Mouse (Mus musculus) forebrain, postnatal 0 days (tissue): Measurements from ENCODE around the gene Col4a3. TPM values are rescaled to one million over a fixed set of nuclear protein-coding genes. Genes with fewer than 3 reads are reported as not detected.
A peak's percentile ranks its signal among the peaks of the same experiment; 100 is the strongest.

ENCODE experiments used
- ATAC-seq: fragments of 200-750 bp; cut with Nextera tagmentation; 2 replicates; pipeline ENCODE4 v1.8.0; 2017; ENCODE audit warnings: mild to moderate bottlenecking, moderate library complexity
- DNase-seq: peaks from one replicate; pipeline ENCODE4 v3.0.0-alpha.2; 2015
- H3K27ac ChIP-seq: fragments of 300-500 bp; sonication (generic); 2 replicates; pipeline ENCODE4 v1.5.1; 2014; ENCODE audit warnings: low read depth, mild to moderate bottlenecking, antibody characterized with exemption, low read length, moderate library complexity, mixed read lengths
- H3K27me3 ChIP-seq: fragments of 300-500 bp; sonication (generic); 2 replicates; pipeline ENCODE4 v1.6.1; 2014; ENCODE audit warnings: mild to moderate bottlenecking, low read length, mixed read lengths; ENCODE audit not compliant: insufficient read depth
- H3K36me3 ChIP-seq: fragments of 300-500 bp; sonication (generic); 2 replicates; pipeline ENCODE4 v1.6.1; 2014; ENCODE audit warnings: mild to moderate bottlenecking, moderate library complexity; ENCODE audit not compliant: insufficient read depth
- H3K4me1 ChIP-seq: fragments of 300-500 bp; sonication (generic); 2 replicates; pipeline ENCODE4 v1.6.1; 2014; ENCODE audit warnings: antibody characterized with exemption; ENCODE audit not compliant: insufficient read depth
- H3K4me2 ChIP-seq: fragments of 300-500 bp; sonication (generic); 2 replicates; pipeline ENCODE4 v1.6.1; 2014; ENCODE audit warnings: low read depth, mild to moderate bottlenecking, moderate library complexity
- H3K4me3 ChIP-seq: fragments of 300-500 bp; sonication (generic); 2 replicates; pipeline ENCODE4 v1.5.1; 2014; ENCODE audit warnings: low read depth, low read length, mixed read lengths
- H3K9ac ChIP-seq: fragments of 300-500 bp; sonication (generic); 2 replicates; pipeline ENCODE4 v1.6.1; 2014; ENCODE audit warnings: mild to moderate bottlenecking
- H3K9me3 ChIP-seq: fragments of 300-500 bp; sonication (generic); 2 replicates; pipeline ENCODE4 v1.6.1; 2016; ENCODE audit warnings: low read length
- CTCF ChIP-seq: sonication (generic); IDR thresholded peaks from 2 replicates; pipeline ENCODE4 v1.5.1; 2016; ENCODE audit warnings: antibody characterized with exemption, control low read depth, low read depth
- WGBS: fragments of 180-500 bp; shearing (Covaris S2); extraction: QIAGEN DNeasy Blood & Tissue Kit; methylation state at CpG from one replicate; pipeline ENCODE4 v1.1.7; 2014; 5-methylcytosine and 5-hydroxymethylcytosine counted together
- polyA plus RNA-seq: library from polyadenylated mRNA; unstranded; fragments of >200 nt; fragmentation: Nextera tagmentation; extraction: Ambion mirVana; gene quantifications from 2 replicates; pipeline ENCODE4 v1.2.1, GENCODE M21; 2015
- total RNA-seq: library from RNA; depleted of rRNA; stranded (reverse); fragments of >200 nt; gene quantifications from 2 replicates; pipeline ENCODE4 v1.2.3, GENCODE M21; 2014

Gene Col4a3
- total and polyA plus RNA-seq, 2 experiments from 2014 or later = 0.27 to 0.57 TPM

DNA sequence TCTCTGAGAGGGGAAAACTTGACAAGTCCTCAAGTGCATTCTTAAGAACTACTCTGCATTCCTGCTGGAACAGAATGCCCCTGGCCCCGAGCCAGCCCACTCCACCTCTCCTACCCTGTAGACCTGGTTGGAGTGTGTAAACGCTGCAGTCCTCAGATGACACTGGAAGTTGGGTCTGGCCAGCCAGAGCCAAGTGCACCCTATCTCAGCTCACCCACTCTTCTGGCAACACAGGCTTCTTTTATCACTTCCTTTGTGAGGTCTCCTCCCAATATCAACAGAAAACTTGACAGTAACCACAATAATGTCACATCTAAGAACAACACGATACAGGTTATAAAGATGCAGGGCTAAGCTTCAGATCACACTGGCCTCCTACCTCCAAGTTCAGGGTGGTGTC is 8.8 kb upstream of the Col4a3 start:
- Histone ChIP-seq H3K27me3 (no peaks in the 10 kb centered on the region), H3K9me3 (no peaks in the 10 kb centered on the region), H3K36me3 (no peaks in the 10 kb centered on the region), H3K4me3 (no peak overlapping the region), H3K4me2 (no peak overlapping the region), H3K27ac (no peak overlapping the region), H3K9ac (no peak overlapping the region), H3K4me1 (no peaks in the 10 kb centered on the region)
- no peak for TF ChIP-seq CTCF
- DNase-seq (no peak), ATAC-seq (no peak)
- 66% methylated on average over 3 of the region's 3 CpGs for WGBS

GRCm38 (mm10) chr1:82578320-82578719 is 8.4 kb upstream of the Col4a3 start:
- 81% methylated on average over 4 of the region's 4 CpGs for WGBS
- H3K27me3 ChIP-seq = no peaks in the 10 kb centered on the region
- no peak for ATAC-seq
- no peak overlapping the region for H3K4me2 ChIP-seq
- H3K4me1 ChIP-seq = no peaks in the 10 kb centered on the region
- no peak for DNase-seq
- TF ChIP-seq CTCF = no peak
- H3K4me3 ChIP-seq = no peak overlapping the region
- H3K27ac ChIP-seq = no peak overlapping the region
- H3K36me3 ChIP-seq = no peaks in the 10 kb centered on the region
- no peak overlapping the region for H3K9ac ChIP-seq
- no peaks in the 10 kb centered on the region for H3K9me3 ChIP-seq

GRCm38 (mm10) chr1:82585981-82586380 is 740 bp upstream of the Col4a3 start:
- ATAC-seq (no peak), DNase-seq (no peak)
- no peaks in the 10 kb centered on the region; the same call in 1 of the 2 replicates for H3K27me3 ChIP-seq
- peak overlapping the region; percentile 57; the same call in 1 of the 2 replicates for H3K4me2 ChIP-seq
- no peaks in the 10 kb centered on the region for H3K9me3 ChIP-seq
- TF ChIP-seq CTCF = no peak
- no peaks in the 10 kb centered on the region for H3K36me3 ChIP-seq
- H3K9ac ChIP-seq = no peak overlapping the region
- H3K27ac ChIP-seq = no peak overlapping the region
- H3K4me1 ChIP-seq = peaks cover 6% of the 10 kb centered on the region; the same call in 1 of the 2 replicates
- 74% methylated on average over 7 of the region's 7 CpGs for WGBS
- H3K4me3 ChIP-seq = no peak overlapping the region

DNA sequence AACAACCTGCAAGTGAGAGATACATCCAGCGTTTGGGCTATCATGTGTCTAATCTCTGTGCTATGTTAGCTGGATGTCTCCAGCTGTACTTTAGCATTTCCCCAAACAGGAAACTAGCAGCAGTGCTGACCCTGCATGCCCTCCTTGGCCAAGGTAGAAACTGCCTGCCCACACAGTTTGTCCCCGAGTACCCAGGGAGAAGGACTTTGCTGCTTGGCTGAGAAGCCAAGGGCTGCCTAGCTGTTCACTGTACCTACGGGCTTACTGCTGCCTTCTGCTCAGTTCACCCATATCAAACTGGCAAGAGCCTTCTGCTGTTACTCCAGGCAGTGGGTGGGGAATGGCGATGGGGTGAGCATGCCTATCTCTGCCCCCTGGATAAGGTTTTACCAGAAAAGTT is 3.5 kb downstream of the Col4a3 start:
- DNase-seq (no peak), ATAC-seq (no peak)
- no peak overlapping the region for H3K9ac ChIP-seq
- no peaks in the 10 kb centered on the region; the same call in 1 of the 2 replicates for H3K27me3 ChIP-seq
- H3K4me1 ChIP-seq = peaks cover 6% of the 10 kb centered on the region; the same call in 1 of the 2 replicates
- no peak for TF ChIP-seq CTCF
- no peak overlapping the region for H3K4me2 ChIP-seq
- no peak overlapping the region for H3K27ac ChIP-seq
- no peaks in the 10 kb centered on the region for H3K9me3 ChIP-seq
- H3K4me3 ChIP-seq = no peak overlapping the region
- H3K36me3 ChIP-seq = no peaks in the 10 kb centered on the region
- WGBS = 83% methylated on average over 4 of the region's 4 CpGs

DNA sequence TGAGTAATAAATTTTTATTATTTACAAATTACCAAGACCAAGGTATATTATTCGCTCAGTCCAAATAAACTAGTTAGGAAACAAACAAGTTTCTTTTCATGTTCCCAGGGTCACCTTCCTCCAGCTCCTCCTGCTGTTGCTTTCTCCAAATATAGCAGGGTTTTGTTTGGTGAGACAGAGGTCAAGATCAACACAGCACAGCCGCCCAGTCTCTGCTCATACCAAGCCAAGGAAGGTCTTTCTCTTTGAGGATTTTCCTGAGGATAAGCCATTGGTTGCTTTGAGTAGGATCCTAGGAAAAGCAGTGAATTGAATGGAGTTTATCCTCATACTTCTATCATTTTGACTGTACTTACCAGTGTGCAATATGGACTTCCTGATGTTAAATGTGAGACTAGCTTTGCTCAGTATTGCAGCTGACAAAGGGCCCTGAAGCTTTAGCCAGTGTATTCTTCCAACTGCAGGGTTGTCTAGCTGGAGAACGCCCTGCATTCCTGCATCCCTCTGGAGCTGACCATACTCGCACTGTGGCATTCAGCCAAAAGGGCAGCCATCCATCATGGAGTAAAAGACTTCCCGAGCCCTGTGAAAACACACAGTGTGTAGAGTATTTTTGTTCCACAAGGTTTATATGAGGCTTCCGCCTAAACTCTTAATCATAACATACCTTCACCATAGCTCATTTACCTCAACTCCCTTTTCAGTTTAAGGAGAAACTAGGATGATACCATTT is 10.3 kb downstream of the Col4a3 start:
- Histone ChIP-seq H3K4me3 (no peak overlapping the region), H3K9me3 (no peaks in the 10 kb centered on the region), H3K4me2 (no peak overlapping the region), H3K4me1 (no peaks in the 10 kb centered on the region), H3K36me3 (no peaks in the 10 kb centered on the region), H3K9ac (no peak overlapping the region), H3K27me3 (no peaks in the 10 kb centered on the region), H3K27ac (no peak overlapping the region)
- 63% methylated on average over 6 of the region's 6 CpGs for WGBS
- DNase-seq (no peak), ATAC-seq (no peak)
- TF ChIP-seq CTCF = no peak

DNA sequence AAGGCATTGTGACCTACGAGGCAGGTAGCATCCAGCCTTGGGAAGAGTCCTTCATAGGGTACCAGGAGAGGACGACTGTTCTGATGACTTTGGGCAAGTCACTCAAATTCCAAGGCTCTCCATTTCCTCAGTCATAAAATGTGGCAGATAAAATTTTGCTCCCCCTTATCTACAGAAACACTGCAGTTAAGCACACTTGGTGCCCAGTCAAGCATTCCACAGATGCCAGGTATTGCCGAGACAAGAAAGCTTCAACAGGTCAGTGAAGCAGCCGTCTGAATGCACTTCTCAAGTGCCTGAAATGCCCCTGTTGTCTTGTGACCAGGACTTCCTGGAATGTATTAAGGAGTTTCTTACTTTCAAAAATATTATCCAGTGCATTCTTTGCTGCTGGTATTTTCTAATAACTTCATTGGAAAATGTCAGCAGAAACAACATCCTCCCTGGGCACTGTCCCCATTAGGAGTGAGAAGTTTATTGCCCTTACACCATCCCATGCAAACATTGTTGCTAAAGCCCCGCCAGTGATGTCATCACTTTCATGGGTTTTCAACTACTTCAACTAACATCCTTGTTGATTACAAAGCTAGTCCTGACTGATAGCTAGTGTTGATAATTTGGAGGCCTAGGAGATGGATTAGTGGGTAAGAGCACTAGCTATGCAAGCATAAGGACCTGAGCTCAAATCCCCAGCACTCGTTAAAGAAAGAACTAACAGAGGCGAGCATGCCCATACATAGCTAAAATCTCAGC is 16.7 kb downstream of the Col4a3 start:
- H3K9me3 ChIP-seq = no peaks in the 10 kb centered on the region
- DNase-seq = no peak
- H3K9ac ChIP-seq = no peak overlapping the region
- no peaks in the 10 kb centered on the region for H3K27me3 ChIP-seq
- no peak for ATAC-seq
- H3K4me3 ChIP-seq = no peak overlapping the region
- no peak overlapping the region for H3K4me2 ChIP-seq
- H3K27ac ChIP-seq = no peak overlapping the region
- 72% methylated on average over 7 of the region's 7 CpGs for WGBS
- no peaks in the 10 kb centered on the region for H3K4me1 ChIP-seq
- TF ChIP-seq CTCF = no peak
- H3K36me3 ChIP-seq = no peaks in the 10 kb centered on the region

DNA sequence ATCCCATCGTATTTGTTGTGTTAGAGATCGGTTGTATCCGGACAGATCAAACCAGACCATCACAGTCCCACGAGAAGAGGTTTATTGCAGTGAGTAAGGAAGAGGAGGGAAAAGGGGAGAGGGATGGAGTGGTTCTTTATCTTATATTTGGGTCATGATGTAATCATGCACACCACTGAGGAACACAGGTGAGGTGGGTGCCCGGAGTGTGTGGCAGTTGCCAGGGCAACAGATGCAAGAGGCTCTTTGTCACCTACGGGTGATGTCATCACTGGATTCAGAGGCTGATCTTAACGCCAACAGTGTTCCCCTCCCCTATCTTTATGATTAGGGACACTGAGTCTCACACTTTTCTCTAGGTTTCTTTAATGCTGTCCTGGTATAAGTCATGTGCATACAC is 18.6 kb downstream of the Col4a3 start:
- Histone ChIP-seq H3K27me3 (no peaks in the 10 kb centered on the region), H3K4me3 (no peak overlapping the region), H3K4me1 (no peaks in the 10 kb centered on the region), H3K36me3 (no peaks in the 10 kb centered on the region), H3K4me2 (no peak overlapping the region), H3K9me3 (no peaks in the 10 kb centered on the region), H3K27ac (no peak overlapping the region), H3K9ac (no peak overlapping the region)
- WGBS = 79% methylated on average over 7 of the region's 7 CpGs
- no peak for DNase-seq
- no peak for TF ChIP-seq CTCF
- peak; percentile 14; the same call in 1 of the 2 replicates for ATAC-seq
